Mouse (Mus musculus) MEL (cell line): ENCODE results near the gene M6pr. TPM values are rescaled to one million over a fixed set of nuclear protein-coding genes. Genes with fewer than 3 reads are reported as not detected.

Experiments used
- DNase-seq: peaks from one replicate; pipeline ENCODE4 v3.0.0; 2011; ENCODE audit warnings: low read depth, low spot score
- H3K27ac ChIP-seq: 2 replicates; pipeline ENCODE4 v1.5.1; 2012; ENCODE audit warnings: low read depth, mild to moderate bottlenecking, control low read depth, low read length, moderate library complexity; ENCODE audit not compliant: control insufficient read depth
- H3K27me3 ChIP-seq, 2 experiments: fragments of 150-350 bp in 1 of 2; sonication (generic) in 1 of 2; 2 replicates each; pipeline ENCODE4 v1.6.1; 2012; ENCODE audit warnings: low read length in 2 of 2, mild to moderate bottlenecking in 2 of 2, improper control_type of control experiment in 1 of 2, moderate library complexity in 1 of 2; ENCODE audit not compliant: insufficient read depth in 2 of 2, control insufficient read depth in 1 of 2
- H3K36me3 ChIP-seq, 2 experiments: 2 replicates each; pipeline ENCODE4 v1.6.1; 2012 to 2014; ENCODE audit warnings: low read length in 2 of 2, improper control_type of control experiment in 1 of 2, inconsistent platforms in 1 of 2, mild to moderate bottlenecking in 1 of 2; ENCODE audit not compliant: insufficient read depth in 2 of 2, control insufficient read depth in 1 of 2
- H3K4me1 ChIP-seq, 2 experiments: fragments of 150-350 bp in 1 of 2; sonication (generic) in 1 of 2; 2 replicates each; pipeline ENCODE4 v1.6.1; 2012; ENCODE audit warnings: low read length in 2 of 2, improper control_type of control experiment in 1 of 2, mild to moderate bottlenecking in 1 of 2; ENCODE audit not compliant: insufficient read depth in 2 of 2, control insufficient read depth in 1 of 2
- H3K4me3 ChIP-seq, 2 experiments: fragments of 150-350 bp in 1 of 2; sonication (generic) in 1 of 2; 2 replicates each; pipeline ENCODE4 v1.5.1; 2012; ENCODE audit warnings: low read depth in 2 of 2, low read length in 2 of 2, mild to moderate bottlenecking in 2 of 2, moderate library complexity in 2 of 2, control low read depth in 1 of 2, improper control_type of control experiment in 1 of 2; ENCODE audit not compliant: control insufficient read depth in 1 of 2, insufficient read depth in 1 of 2
- H3K79me2 ChIP-seq: 2 replicates; pipeline ENCODE4 v1.6.1; 2012; ENCODE audit warnings: mild to moderate bottlenecking, low read length, moderate library complexity; ENCODE audit not compliant: control insufficient read depth, poor library complexity, insufficient read depth
- H3K9ac ChIP-seq: 2 replicates; pipeline ENCODE4 v1.6.1; 2012; ENCODE audit warnings: low read depth, mild to moderate bottlenecking, control low read depth, low read length, moderate library complexity; ENCODE audit not compliant: control insufficient read depth, poor library complexity, severe bottlenecking
- H3K9me3 ChIP-seq: fragments of 150-350 bp; sonication (generic); replicated peaks from 2 replicates; pipeline ENCODE4 v1.6.1; 2012; ENCODE audit warnings: mild to moderate bottlenecking, low read length, improper control_type of control experiment, moderate library complexity; ENCODE audit not compliant: insufficient read depth
- E2F4 ChIP-seq: IDR thresholded peaks from 2 replicates; pipeline ENCODE4 v1.6.1; 2011; ENCODE audit warnings: low read depth, low read length, improper control_type of control experiment, borderline replicate concordance
- ELF1 ChIP-seq: IDR thresholded peaks from 2 replicates; pipeline ENCODE4 v1.6.1; 2014; ENCODE audit warnings: low read depth, mild to moderate bottlenecking, inconsistent platforms, low read length, improper control_type of control experiment, moderate library complexity
- MAFK ChIP-seq: IDR thresholded peaks from 2 replicates; pipeline ENCODE4 v1.6.1; 2011; ENCODE audit warnings: low read depth, mild to moderate bottlenecking, low read length, improper control_type of control experiment, borderline replicate concordance
- MYB ChIP-seq: IDR thresholded peaks from 2 replicates; pipeline ENCODE4 v1.6.1; 2011; ENCODE audit warnings: mild to moderate bottlenecking, low read depth, low read length, improper control_type of control experiment
- MYC ChIP-seq: IDR thresholded peaks from 2 replicates; pipeline ENCODE4 v1.6.1; 2011; ENCODE audit warnings: low read depth, mild to moderate bottlenecking, low read length, improper control_type of control experiment, moderate library complexity
- SMC3 ChIP-seq: IDR thresholded peaks from 2 replicates; pipeline ENCODE4 v1.6.1; 2011; ENCODE audit warnings: low read depth, low read length, improper control_type of control experiment
- TAL1 ChIP-seq: IDR thresholded peaks from 2 replicates; pipeline ENCODE4 v1.6.1; 2012; ENCODE audit warnings: mild to moderate bottlenecking, inconsistent platforms, low read length, moderate library complexity, mixed read lengths
- USF1 ChIP-seq: IDR thresholded peaks from 2 replicates; pipeline ENCODE4 v1.6.1; 2014; ENCODE audit warnings: low read depth, mild to moderate bottlenecking, inconsistent platforms, low read length, improper control_type of control experiment, moderate library complexity
- ZMIZ1 ChIP-seq: IDR thresholded peaks from 2 replicates; pipeline ENCODE4 v1.6.1; 2012; ENCODE audit warnings: low read depth, mild to moderate bottlenecking, inconsistent platforms, low read length, improper control_type of control experiment, moderate library complexity
- ZNF384 ChIP-seq: IDR thresholded peaks from 2 replicates; pipeline ENCODE4 v1.6.1; 2012; ENCODE audit warnings: low read depth, mild to moderate bottlenecking, inconsistent platforms, low read length, improper control_type of control experiment
- polyA plus RNA-seq, 2 experiments: library from polyadenylated mRNA; stranded (reverse) in 1 of 2; unstranded in 1 of 2; fragments of >175 nt in 1 of 2; fragments of >200 nt in 1 of 2; gene quantifications; 2 replicates each; pipeline versions ENCODE4 v1.2.1 to v1.2.4; 2012; ENCODE audit warnings: low replicate concordance in 2 of 2, low read depth in 1 of 2; ENCODE audit not compliant: insufficient read length in 2 of 2, insufficient read depth in 1 of 2, missing spikeins in 1 of 2
- total RNA-seq: library from RNA; depleted of rRNA; stranded (reverse); fragments of 300-350 nt; gene quantifications from 2 replicates; pipeline ENCODE4 v1.2.3, GENCODE M21; 2012

Gene M6pr
- total and polyA plus RNA-seq, 3 experiments, result 183 to 186 TPM; not detected in 1

DNA sequence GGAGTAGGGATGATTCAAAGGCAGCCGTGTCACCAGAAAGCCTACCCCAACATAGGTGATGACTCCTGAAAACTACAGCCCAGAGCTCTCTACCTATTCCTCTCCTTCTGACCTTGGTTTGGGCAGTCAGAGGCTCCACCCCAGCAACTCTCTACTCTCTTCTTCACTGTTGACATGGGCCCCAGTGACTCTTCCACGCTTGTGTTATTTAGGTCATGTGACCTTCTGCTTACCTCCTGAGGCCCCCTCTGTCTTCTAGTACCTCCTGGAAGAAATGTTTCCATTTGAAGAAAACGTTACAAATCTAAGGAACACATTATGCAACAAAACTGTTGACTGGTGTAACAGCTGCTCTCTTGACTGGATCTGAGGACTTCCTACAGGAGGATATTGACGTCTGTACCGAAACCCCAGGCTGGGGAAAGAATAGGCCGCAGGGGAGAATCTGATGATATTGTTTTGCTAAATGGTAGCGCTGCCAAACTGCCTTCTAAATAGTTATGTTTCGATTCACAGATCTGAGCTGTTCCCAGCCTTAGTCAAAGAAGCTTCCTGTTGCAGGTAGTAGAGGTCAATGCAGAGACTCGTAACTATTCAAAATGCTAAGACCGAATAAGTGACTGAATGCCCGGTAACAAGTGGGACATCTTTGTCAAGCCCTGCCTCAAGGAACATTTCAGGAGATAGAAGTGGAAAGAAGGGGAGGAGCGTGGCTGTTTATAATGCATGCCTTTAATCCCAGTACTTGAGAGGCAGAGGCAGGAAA, 3.5 kb upstream of the M6pr start:
- Histone ChIP-seq H3K79me2 (peaks cover 12% of the 10 kb centered on the region), H3K4me1 (peaks cover 0 to 11% of the 10 kb centered on the region in 2 experiments; a peak in 3 of 4 replicates), H3K36me3 (peaks cover 0 to 4% of the 10 kb centered on the region in 2 experiments; a peak in 3 of 4 replicates), H3K27me3 (no peaks in the 10 kb centered on the region), H3K9me3 (no peaks in the 10 kb centered on the region), H3K27ac (no peak overlapping the region), H3K4me3 (no peak overlapping the region), H3K9ac (no peak overlapping the region)
- peak; percentile 53; the same call in 1 of the 2 replicates for TF ChIP-seq USF1
- no peak for TF ChIP-seq ZNF384
- no peak for TF ChIP-seq MYB
- no peak for DNase-seq

DNA sequence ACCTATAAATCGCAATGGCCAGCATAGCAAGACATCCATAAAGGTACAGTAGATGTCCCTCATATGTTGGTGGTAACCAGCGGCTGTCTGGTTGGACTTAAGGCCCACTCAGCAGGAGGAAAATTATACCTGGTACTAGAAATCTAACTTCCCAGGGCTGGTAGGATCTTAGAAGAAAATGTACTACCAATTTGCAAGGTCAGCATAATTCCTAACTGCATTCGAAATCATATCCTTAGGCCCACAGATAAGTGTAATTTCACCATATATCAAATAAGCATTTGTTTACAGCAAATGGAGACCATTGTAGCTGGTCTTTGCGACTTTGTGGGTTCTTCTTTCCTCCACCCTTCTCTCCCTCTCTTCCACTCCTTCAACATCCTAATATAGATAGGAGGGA, 1.8 kb upstream of the M6pr start:
- Histone ChIP-seq H3K4me1 (peaks cover 4 to 13% of the 10 kb centered on the region in 2 experiments; a peak in 2 of 4 replicates), H3K27ac (no peak overlapping the region), H3K9me3 (no peaks in the 10 kb centered on the region), H3K27me3 (no peaks in the 10 kb centered on the region), H3K36me3 (peaks cover 0 to 16% of the 10 kb centered on the region in 2 experiments; a peak in 3 of 4 replicates), H3K9ac (no peak overlapping the region), H3K4me3 (no peak overlapping the region), H3K79me2 (peaks cover 27% of the 10 kb centered on the region)
- no peak for DNase-seq
- no peak for TF ChIP-seq SMC3
- TF ChIP-seq MYC, result no peak
- peak; percentile 89 for TF ChIP-seq MAFK

DNA sequence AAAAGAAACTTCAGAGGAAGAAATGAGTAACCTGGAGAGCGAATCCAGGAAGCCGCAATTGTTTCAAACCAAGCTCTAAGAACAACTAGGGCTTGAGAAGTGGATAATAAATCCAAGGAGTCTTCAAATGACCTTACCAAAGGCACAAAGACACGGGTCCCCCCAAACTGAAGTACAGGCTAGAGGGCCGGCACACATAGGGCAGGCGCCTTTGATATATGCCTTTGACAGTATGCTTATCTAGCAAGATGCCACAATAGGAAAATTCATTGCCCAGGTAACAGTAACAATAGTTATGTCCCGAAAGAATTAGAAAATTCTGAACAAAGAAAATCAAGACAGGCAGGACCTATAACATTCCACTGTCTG, 400 bp upstream of the M6pr start:
- no peak for DNase-seq
- no peaks in the 10 kb centered on the region for H3K9me3 ChIP-seq
- H3K79me2 ChIP-seq, result peaks cover 30% of the 10 kb centered on the region
- peaks cover 6 to 18% of the 10 kb centered on the region in 2 experiments; a peak in 3 of 4 replicates for H3K36me3 ChIP-seq
- H3K9ac ChIP-seq, result peak overlapping the region; percentile 58
- peaks cover 4 to 13% of the 10 kb centered on the region in 2 experiments; a peak in 2 of 4 replicates for H3K4me1 ChIP-seq
- peak overlapping the region in 1 of 2 experiments; percentile 89; a peak in 2 of 4 replicates for H3K4me3 ChIP-seq
- no peak for TF ChIP-seq ZMIZ1
- no peak for TF ChIP-seq TAL1
- TF ChIP-seq E2F4, result no peak
- no peak for TF ChIP-seq ELF1
- H3K27me3 ChIP-seq, result no peaks in the 10 kb centered on the region
- peak overlapping the region; percentile 17; the same call in 1 of the 2 replicates for H3K27ac ChIP-seq
